Mouse (Mus musculus): ENCODE measurements at regions not wholly inside any gene's neighbourhood (a gene's known extent, or its start where the extent isn't known, plus 50 kb on each side); places are given as distances from the start of the nearest gene placed in this dataset.

GRCm38 (mm10) chr2:93101991-93102390, 56.0 kb upstream of the Prdm11 start:
- Histone ChIP-seq H3K27me3 (ENCODE audit: control insufficient read depth, insufficient read depth, insufficient read length) (peaks cover 45% of the 10 kb centered on the region), H3ac (ENCODE audit: control insufficient read depth, insufficient read length, low read depth) (no peak overlapping the region), H3K79me3 (ENCODE audit: low read depth) (no peaks in the 10 kb centered on the region), H3K79me2 (ENCODE audit: control insufficient read depth, insufficient read depth) (no peaks in the 10 kb centered on the region), H3K4me3 (ENCODE audit: insufficient read depth, poor library complexity, severe bottlenecking) (no peak overlapping the region), H3K36me3 (ENCODE audit: control insufficient read depth, insufficient read depth) (no peaks in the 10 kb centered on the region)
- TF ChIP-seq MYOD1 (IDR thresholded peaks at IDR 0.05; ENCODE audit: control insufficient read depth, insufficient read length, low read depth) (no peak), MAX (IDR thresholded peaks at IDR 0.05) (no peak), CTCF (IDR thresholded peaks at IDR 0.05; ENCODE audit: control insufficient read depth, insufficient read depth, insufficient read length) (no peak), USF1 (IDR thresholded peaks at IDR 0.05; ENCODE audit: low read depth) (no peak), MYOG (IDR thresholded peaks at IDR 0.05; ENCODE audit: control insufficient read depth, extremely low read depth, insufficient read length) (no peak), CEBPB (IDR thresholded peaks at IDR 0.05; ENCODE audit: low read depth) (no peak), FOSL1 (IDR thresholded peaks at IDR 0.05; ENCODE audit: insufficient read depth, low read length, poor library complexity, severe bottlenecking) (no peak)

DNA sequence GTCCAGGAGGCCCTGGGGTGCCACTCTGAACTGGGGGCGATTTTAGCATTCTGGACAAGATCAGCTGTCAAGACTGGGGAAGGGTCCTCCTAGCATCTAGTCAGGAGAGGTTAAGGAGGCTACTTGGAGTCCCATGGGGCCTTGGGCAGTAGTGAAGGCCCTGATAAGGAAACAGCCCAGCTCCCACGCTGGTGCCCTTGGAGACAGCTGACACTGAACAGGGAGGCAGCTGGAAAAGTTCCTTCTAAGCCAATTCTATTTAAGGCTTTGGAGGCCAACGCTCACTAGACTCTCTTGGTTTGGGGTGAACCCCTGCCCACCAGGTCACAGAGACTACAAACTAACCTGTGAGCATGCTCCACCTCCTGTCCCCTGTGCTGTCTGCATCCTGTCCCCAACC, 53.8 kb upstream of the Prdm11 start:
- no peak for TF ChIP-seq USF1 (IDR thresholded peaks at IDR 0.05; ENCODE audit: low read depth)
- no peak for TF ChIP-seq FOSL1 (IDR thresholded peaks at IDR 0.05; ENCODE audit: insufficient read depth, low read length, poor library complexity, severe bottlenecking)
- TF ChIP-seq CTCF (IDR thresholded peaks at IDR 0.05; ENCODE audit: control insufficient read depth, insufficient read depth, insufficient read length), result no peak
- TF ChIP-seq MYOG (IDR thresholded peaks at IDR 0.05; ENCODE audit: control insufficient read depth, extremely low read depth, insufficient read length), result no peak
- TF ChIP-seq MAX (IDR thresholded peaks at IDR 0.05), result no peak
- no peak for TF ChIP-seq CEBPB (IDR thresholded peaks at IDR 0.05; ENCODE audit: low read depth)
- TF ChIP-seq MYOD1 (IDR thresholded peaks at IDR 0.05; ENCODE audit: control insufficient read depth, insufficient read length, low read depth), result no peak
- Histone ChIP-seq H3K27me3 (ENCODE audit: control insufficient read depth, insufficient read depth, insufficient read length) (peaks cover 44% of the 10 kb centered on the region), H3K79me3 (ENCODE audit: low read depth) (no peaks in the 10 kb centered on the region), H3K4me3 (ENCODE audit: insufficient read depth, poor library complexity, severe bottlenecking) (no peak overlapping the region), H3K36me3 (ENCODE audit: control insufficient read depth, insufficient read depth) (no peaks in the 10 kb centered on the region), H3ac (ENCODE audit: control insufficient read depth, insufficient read length, low read depth) (no peak overlapping the region), H3K79me2 (ENCODE audit: control insufficient read depth, insufficient read depth) (no peaks in the 10 kb centered on the region)

DNA sequence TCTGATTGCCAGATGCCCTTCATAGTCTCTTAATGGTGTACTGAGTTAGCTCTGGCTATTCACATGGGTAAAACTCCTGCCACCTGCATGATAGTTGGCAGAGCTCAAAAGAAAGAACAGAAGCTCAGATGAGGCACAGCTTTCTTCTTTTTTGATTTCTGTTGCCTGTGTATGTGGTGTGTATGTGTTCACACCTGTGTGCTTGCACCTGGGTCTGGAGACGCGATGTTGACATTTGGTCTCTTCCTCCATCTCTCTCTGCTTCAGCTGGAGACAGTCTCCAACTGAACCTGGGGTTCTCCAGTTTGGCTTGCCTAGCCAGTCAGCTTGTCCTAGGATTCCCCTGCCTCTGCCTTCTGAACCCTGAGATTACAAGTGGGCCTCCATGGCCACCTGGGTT, 51.0 kb upstream of the Prdm11 start:
- no peak overlapping the region for H3K4me3 ChIP-seq (ENCODE audit: insufficient read depth, poor library complexity, severe bottlenecking)
- H3K36me3 ChIP-seq (ENCODE audit: control insufficient read depth, insufficient read depth), result no peaks in the 10 kb centered on the region
- no peak overlapping the region for H3ac ChIP-seq (ENCODE audit: control insufficient read depth, insufficient read length, low read depth)
- peaks cover 57% of the 10 kb centered on the region for H3K27me3 ChIP-seq (ENCODE audit: control insufficient read depth, insufficient read depth, insufficient read length)
- no peaks in the 10 kb centered on the region for H3K79me2 ChIP-seq (ENCODE audit: control insufficient read depth, insufficient read depth)
- TF ChIP-seq MYOG (IDR thresholded peaks at IDR 0.05; ENCODE audit: control insufficient read depth, extremely low read depth, insufficient read length) (no peak), CEBPB (IDR thresholded peaks at IDR 0.05; ENCODE audit: low read depth) (no peak), FOSL1 (IDR thresholded peaks at IDR 0.05; ENCODE audit: insufficient read depth, low read length, poor library complexity, severe bottlenecking) (no peak), MYOD1 (IDR thresholded peaks at IDR 0.05; ENCODE audit: control insufficient read depth, insufficient read length, low read depth) (no peak), CTCF (IDR thresholded peaks at IDR 0.05; ENCODE audit: control insufficient read depth, insufficient read depth, insufficient read length) (no peak), USF1 (IDR thresholded peaks at IDR 0.05; ENCODE audit: low read depth) (no peak), MAX (IDR thresholded peaks at IDR 0.05) (no peak)
- no peaks in the 10 kb centered on the region for H3K79me3 ChIP-seq (ENCODE audit: low read depth)

DNA sequence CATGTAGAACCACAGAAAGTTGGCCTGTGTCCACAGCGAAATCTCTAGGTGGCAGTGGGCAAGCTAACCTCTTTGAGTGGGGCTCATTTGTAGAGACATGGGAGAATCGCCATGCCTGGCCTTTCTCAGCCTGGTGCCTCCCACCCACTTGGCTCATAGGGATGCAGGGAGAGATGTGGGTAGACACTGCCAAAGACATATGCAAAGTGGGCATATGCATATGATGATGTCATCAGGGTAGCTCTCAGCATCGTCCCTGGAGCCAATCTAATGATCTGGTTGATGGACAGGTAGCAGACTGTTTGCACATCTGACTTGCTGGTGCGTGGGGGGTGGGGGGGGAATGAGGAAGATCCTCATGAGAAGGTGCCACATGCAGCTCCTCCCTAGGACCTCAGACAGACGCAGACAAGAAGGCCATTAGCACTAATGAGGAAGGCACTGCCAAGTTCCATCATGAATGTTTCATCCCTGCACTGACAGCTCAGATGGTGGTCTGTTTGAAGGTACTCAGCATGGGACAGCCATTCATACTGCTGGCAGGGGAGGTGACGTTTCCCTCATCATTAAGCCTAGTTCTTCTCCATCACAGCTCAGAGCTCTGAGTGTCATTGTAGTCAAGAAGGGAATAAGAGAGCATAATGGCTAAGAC, 50.2 kb upstream of the Prdm11 start:
- TF ChIP-seq USF1 (IDR thresholded peaks at IDR 0.05; ENCODE audit: low read depth) (no peak), FOSL1 (IDR thresholded peaks at IDR 0.05; ENCODE audit: insufficient read depth, low read length, poor library complexity, severe bottlenecking) (no peak), CEBPB (IDR thresholded peaks at IDR 0.05; ENCODE audit: low read depth) (no peak)
- Histone ChIP-seq H3K79me3 (ENCODE audit: low read depth) (no peaks in the 10 kb centered on the region), H3K36me3 (ENCODE audit: control insufficient read depth, insufficient read depth) (no peaks in the 10 kb centered on the region), H3K27me3 (ENCODE audit: control insufficient read depth, insufficient read depth, insufficient read length) (peaks cover 62% of the 10 kb centered on the region), H3ac (ENCODE audit: control insufficient read depth, insufficient read length, low read depth) (no peak overlapping the region), H3K79me2 (ENCODE audit: control insufficient read depth, insufficient read depth) (no peaks in the 10 kb centered on the region), H3K4me3 (ENCODE audit: insufficient read depth, poor library complexity, severe bottlenecking) (no peak overlapping the region)
